Mouse (Mus musculus) megakaryocyte, embryonic 14.5 days (primary cell): Measurements from ENCODE around the gene Rack1.

Experiments used
- FLI1 ChIP-seq: IDR thresholded peaks from 2 replicates; pipeline ENCODE4 v1.6.1; 2012; ENCODE audit warnings: low read length, inconsistent platforms, mixed read lengths
- GATA1 ChIP-seq: IDR thresholded peaks from 3 replicates; pipeline ENCODE4 v1.6.1; 2012; ENCODE audit warnings: mixed read lengths, low read length, inconsistent platforms, borderline replicate concordance

DNA sequence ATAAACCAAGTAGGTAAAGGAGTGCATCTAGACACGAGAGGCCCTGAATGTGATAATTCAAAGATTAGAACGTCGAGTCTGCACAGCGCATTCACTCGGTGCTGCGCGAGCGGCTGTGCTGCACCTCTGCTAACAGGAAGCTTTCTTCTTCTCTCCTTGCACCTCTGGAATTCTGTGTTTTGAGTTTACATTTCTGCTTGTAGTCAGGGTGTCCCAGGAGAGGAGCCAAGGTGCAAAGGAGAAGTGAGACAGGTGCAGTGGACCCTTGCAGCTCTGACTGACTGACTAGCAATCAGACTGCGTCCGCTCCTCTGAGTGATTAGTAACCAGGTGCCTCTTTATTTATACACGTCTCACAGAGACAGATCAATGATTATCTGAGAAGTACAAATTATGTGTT, 43.1 kb downstream of the Rack1 start:
- TF ChIP-seq GATA1 (no peak), FLI1 (no peak)
